Mouse (Mus musculus) thymus, adult 2 months (tissue): Measurements from ENCODE around the gene Tmem131. TPM values are rescaled to one million over a fixed set of nuclear protein-coding genes. Genes with fewer than 3 reads are reported as not detected.

Experiments used
- DNase-seq: peaks from one replicate; pipeline ENCODE4 v3.0.0; 2021
- H3K27ac ChIP-seq: fragments of 200-500 bp; 2 replicates; pipeline ENCODE4 v1.5.1; 2012; ENCODE audit warnings: low read length, control low read depth; ENCODE audit not compliant: control insufficient read depth, insufficient read depth
- H3K27me3 ChIP-seq: fragments of 200-500 bp; 2 replicates; pipeline ENCODE4 v1.6.1; 2012; ENCODE audit warnings: mild to moderate bottlenecking, low read length, moderate library complexity, mixed read lengths; ENCODE audit not compliant: control insufficient read depth, insufficient read depth
- H3K36me3 ChIP-seq: fragments of 200-500 bp; 2 replicates; pipeline ENCODE4 v1.6.1; 2012; ENCODE audit warnings: mild to moderate bottlenecking, low read length, moderate library complexity; ENCODE audit not compliant: control insufficient read depth, insufficient read depth
- H3K4me1 ChIP-seq: fragments of 200-500 bp; replicated peaks from 2 replicates; pipeline ENCODE4 v1.6.1; 2012; ENCODE audit warnings: low read length; ENCODE audit not compliant: control insufficient read depth, insufficient read depth
- H3K4me3 ChIP-seq: fragments of 200-500 bp; 2 replicates; pipeline ENCODE4 v1.5.1; 2012; ENCODE audit warnings: mild to moderate bottlenecking, low read length, control low read depth, moderate library complexity; ENCODE audit not compliant: control insufficient read depth, insufficient read depth
- CTCF ChIP-seq: fragments of 200-500 bp; IDR thresholded peaks from 2 replicates; pipeline ENCODE4 v1.5.1; 2012; ENCODE audit warnings: mild to moderate bottlenecking, control low read depth, low read length, moderate library complexity, borderline replicate concordance; ENCODE audit not compliant: control insufficient read depth, poor library complexity, insufficient read depth; ENCODE audit errors: extremely low read depth
- POLR2A ChIP-seq: fragments of 200-500 bp; IDR thresholded peaks from 2 replicates; pipeline ENCODE4 v1.6.1; 2012; ENCODE audit warnings: mild to moderate bottlenecking, low read length, control low read depth, moderate library complexity; ENCODE audit not compliant: control insufficient read depth, poor library complexity, insufficient read depth; ENCODE audit errors: extremely low read depth
- WGBS: fragments of 180-500 bp; shearing (Covaris S2); methylation state at CpG from one replicate; pipeline ENCODE4 v1.1.7; 2018; 5-methylcytosine and 5-hydroxymethylcytosine counted together
- polyA plus RNA-seq: library from polyadenylated mRNA; depleted of rRNA; stranded (reverse); fragments of >200 nt; gene quantifications from 2 replicates; pipeline ENCODE4 v1.2.3, GENCODE M21; 2012

The Tmem131 gene
- polyA plus RNA-seq, 1 experiment = 51.1 TPM

GRCm38 (mm10) chr1:36815166-36815565 is 128.3 kb downstream of the Tmem131 start:
- H3K4me3 ChIP-seq = no peak overlapping the region
- TF ChIP-seq POLR2A = no peak
- TF ChIP-seq CTCF = no peak
- no peak for DNase-seq
- no peak overlapping the region for H3K27ac ChIP-seq
- H3K27me3 ChIP-seq = no peaks in the 10 kb centered on the region
- WGBS = 67% methylated on average over 6 of the region's 6 CpGs
- H3K4me1 ChIP-seq = no peaks in the 10 kb centered on the region
- H3K36me3 ChIP-seq = peaks cover 86% of the 10 kb centered on the region

GRCm38 (mm10) chr1:36814271-36814903 is 129.1 kb downstream of the Tmem131 start:
- H3K36me3 ChIP-seq = peaks cover 88% of the 10 kb centered on the region
- H3K4me3 ChIP-seq = no peak overlapping the region
- H3K27me3 ChIP-seq = no peaks in the 10 kb centered on the region
- no peak for DNase-seq
- no peak overlapping the region for H3K27ac ChIP-seq
- TF ChIP-seq POLR2A = no peak
- no peak for TF ChIP-seq CTCF
- WGBS = 78% methylated on average over 5 of the region's 5 CpGs
- H3K4me1 ChIP-seq = no peaks in the 10 kb centered on the region

GRCm38 (mm10) chr1:36813415-36813814 is 130.1 kb downstream of the Tmem131 start:
- H3K4me1 ChIP-seq = no peaks in the 10 kb centered on the region
- H3K27ac ChIP-seq = no peak overlapping the region
- H3K27me3 ChIP-seq = no peaks in the 10 kb centered on the region
- H3K4me3 ChIP-seq = no peak overlapping the region
- H3K36me3 ChIP-seq = peaks cover 87% of the 10 kb centered on the region
- TF ChIP-seq CTCF = no peak
- no peak for TF ChIP-seq POLR2A
- no peak for DNase-seq
- WGBS = 96% methylated on average over 7 of the region's 7 CpGs

GRCm38 (mm10) chr1:36811806-36812205 is 131.7 kb downstream of the Tmem131 start:
- peaks cover 86% of the 10 kb centered on the region for H3K36me3 ChIP-seq

GRCm38 (mm10) chr1:36807782-36808565 is 135.5 kb downstream of the Tmem131 start:
- Histone ChIP-seq H3K4me1 (no peaks in the 10 kb centered on the region), H3K4me3 (no peak overlapping the region), H3K36me3 (peaks cover 81% of the 10 kb centered on the region), H3K27me3 (no peaks in the 10 kb centered on the region), H3K27ac (no peak overlapping the region)
- 97% methylated on average over 14 of the region's 14 CpGs for WGBS
- TF ChIP-seq POLR2A = no peak
- no peak for TF ChIP-seq CTCF
- no peak for DNase-seq

More at GRCm38 (mm10) chr1:36811806-36812205, 131.7 kb downstream of the Tmem131 start:
- H3K4me3 ChIP-seq = no peak overlapping the region
- DNase-seq = no peak
- no peak overlapping the region for H3K27ac ChIP-seq
- no peaks in the 10 kb centered on the region for H3K27me3 ChIP-seq
- WGBS = 98% methylated on average over 7 of the region's 7 CpGs
- TF ChIP-seq CTCF (no peak), POLR2A (no peak)
- H3K4me1 ChIP-seq = no peaks in the 10 kb centered on the region

- no peak overlapping the region for H3K4me3 ChIP-seq
- no peaks in the 10 kb centered on the region for H3K4me1 ChIP-seq
- no peak overlapping the region for H3K27ac ChIP-seq
- 27% methylated on average over 1 of the region's 1 CpGs for WGBS
- peaks cover 77% of the 10 kb centered on the region for H3K36me3 ChIP-seq
- TF ChIP-seq CTCF (no peak), POLR2A (no peak)
- no peak for DNase-seq
- H3K27me3 ChIP-seq = no peaks in the 10 kb centered on the region
These were observed 136.4 kb downstream of the Tmem131 start for GRCm38 (mm10) chr1:36807086-36807485.
